Mouse (Mus musculus) myocyte (in vitro differentiated cells): ENCODE results near the gene Arfip1. TPM values are rescaled to one million over a fixed set of nuclear protein-coding genes. Genes with fewer than 3 reads are reported as not detected.

Experiments
- H3K27me3 ChIP-seq: one replicate; pipeline ENCODE4 v1.6.1; 2011; ENCODE audit not compliant: control insufficient read depth, insufficient read depth, insufficient read length
- H3K36me3 ChIP-seq: one replicate; pipeline ENCODE4 v1.6.1; 2011; ENCODE audit not compliant: control insufficient read depth, insufficient read depth
- H3K4me2 ChIP-seq: one replicate; pipeline ENCODE4 v1.6.1; 2011; ENCODE audit warnings: low read depth, control low read depth
- H3K4me3 ChIP-seq: one replicate; pipeline ENCODE4 v1.5.1; 2011; ENCODE audit warnings: mild to moderate bottlenecking, control low read depth, moderate library complexity
- H3K79me2 ChIP-seq: one replicate; pipeline ENCODE4 v1.6.1; 2011; ENCODE audit not compliant: control insufficient read depth, insufficient read depth
- H3ac ChIP-seq: one replicate; pipeline ENCODE4 v1.6.1; 2011; ENCODE audit not compliant: control insufficient read depth, insufficient read length
- CEBPB ChIP-seq: IDR thresholded peaks from 2 replicates; pipeline ENCODE4 v1.6.1; 2011; ENCODE audit warnings: mild to moderate bottlenecking, moderate library complexity; ENCODE audit not compliant: poor library complexity, insufficient read depth, severe bottlenecking
- E2F4 ChIP-seq: IDR thresholded peaks from one replicate; pipeline ENCODE4 v1.6.1; 2011; ENCODE audit warnings: mild to moderate bottlenecking, control low read depth, moderate library complexity; ENCODE audit not compliant: insufficient read depth
- MAX ChIP-seq: IDR thresholded peaks from one replicate; pipeline ENCODE4 v1.6.1; 2011; ENCODE audit warnings: low read depth, mild to moderate bottlenecking, control low read depth
- MYOD1 ChIP-seq, 3 experiments: IDR thresholded peaks; one replicate each; pipeline ENCODE4 v1.6.1; 2011; ENCODE audit warnings: control low read depth in 2 of 3, low read depth in 2 of 3, mild to moderate bottlenecking in 2 of 3, moderate library complexity in 1 of 3; ENCODE audit not compliant: insufficient read length in 2 of 3, control insufficient read depth in 1 of 3
- MYOG ChIP-seq, 3 experiments: IDR thresholded peaks; one replicate each; pipeline ENCODE4 v1.6.1; 2011; ENCODE audit warnings: control low read depth in 2 of 3, low read depth in 2 of 3, mild to moderate bottlenecking in 2 of 3; ENCODE audit not compliant: insufficient read length in 2 of 3, control insufficient read depth in 1 of 3, insufficient read depth in 1 of 3
- POLR2A ChIP-seq: IDR thresholded peaks from one replicate; pipeline ENCODE4 v1.6.1; 2011; ENCODE audit warnings: low read depth, mild to moderate bottlenecking, control low read depth, moderate library complexity; ENCODE audit not compliant: insufficient read length
- POLR2AphosphoS2 ChIP-seq: IDR thresholded peaks from one replicate; pipeline ENCODE4 v1.6.1; 2011; ENCODE audit warnings: low read depth, control low read depth; ENCODE audit not compliant: insufficient read length
- REST ChIP-seq: IDR thresholded peaks from one replicate; pipeline ENCODE4 v1.6.1; 2011; ENCODE audit warnings: mild to moderate bottlenecking, control low read depth, moderate library complexity; ENCODE audit not compliant: insufficient read depth, insufficient read length
- SRF ChIP-seq: IDR thresholded peaks from one replicate; pipeline ENCODE4 v1.6.1; 2011; ENCODE audit warnings: low read depth; ENCODE audit not compliant: control insufficient read depth, insufficient read length
- TCF12 ChIP-seq: IDR thresholded peaks from one replicate; pipeline ENCODE4 v1.6.1; 2011; ENCODE audit warnings: mild to moderate bottlenecking, control low read depth; ENCODE audit not compliant: poor library complexity, insufficient read depth, severe bottlenecking
- TCF3 ChIP-seq: IDR thresholded peaks from one replicate; pipeline ENCODE4 v1.6.1; 2011; ENCODE audit warnings: low read depth, control low read depth; ENCODE audit not compliant: insufficient read length
- USF1 ChIP-seq: IDR thresholded peaks from one replicate; pipeline ENCODE4 v1.6.1; 2011; ENCODE audit warnings: low read depth, mild to moderate bottlenecking, control low read depth, moderate library complexity
- polyA plus RNA-seq: library from polyadenylated mRNA; unstranded; fragments of >200 nt; fragmentation: generic; extraction: Trizol; gene quantifications from one replicate; pipeline ENCODE4 v1.2.1, GENCODE M21; 2012; ENCODE audit warnings: missing spikeins

Arfip1 gene
- polyA plus RNA-seq, 1 experiment: 28.2 TPM

DNA sequence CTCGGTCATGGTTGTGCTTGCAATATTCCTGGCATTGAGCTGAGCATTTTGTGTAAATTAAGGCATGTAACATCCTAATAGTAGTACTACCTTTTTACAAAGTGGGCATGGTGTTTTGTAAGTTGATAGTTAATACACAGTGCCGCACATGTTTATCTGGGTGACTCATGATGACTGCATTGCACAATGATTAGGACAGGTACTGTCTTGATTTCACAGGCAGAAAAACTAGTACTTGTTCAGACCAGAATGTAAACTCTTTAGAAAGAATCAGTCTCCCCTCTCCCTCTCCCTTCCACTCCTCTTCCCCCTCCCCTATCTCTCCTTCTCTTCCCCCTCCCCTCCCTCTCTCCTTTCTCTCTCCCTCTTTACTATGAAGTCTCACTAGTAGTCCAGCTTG, 20.3 kb upstream of the Arfip1 start:
- H3K4me2 ChIP-seq: no peak overlapping the region
- no peaks in the 10 kb centered on the region for H3K27me3 ChIP-seq
- no peak overlapping the region for H3K4me3 ChIP-seq
- TF ChIP-seq MYOD1 (IDR thresholded peaks at IDR 0.05; ENCODE audit: control insufficient read depth in 1 of 3, insufficient read length in 2 of 3, low read depth in 2 of 3) (no peak), USF1 (no peak), POLR2AphosphoS2 (no peak), TCF3 (no peak), REST (no peak), CEBPB (no peak), MAX (no peak), MYOG (IDR thresholded peaks at IDR 0.05; ENCODE audit: control insufficient read depth in 1 of 3, insufficient read depth in 1 of 3, insufficient read length in 2 of 3, low read depth in 2 of 3) (no peak), SRF (no peak), E2F4 (no peak), POLR2A (no peak)
- H3K79me2 ChIP-seq: no peaks in the 10 kb centered on the region
- H3ac ChIP-seq: no peak overlapping the region
- H3K36me3 ChIP-seq: no peaks in the 10 kb centered on the region

DNA sequence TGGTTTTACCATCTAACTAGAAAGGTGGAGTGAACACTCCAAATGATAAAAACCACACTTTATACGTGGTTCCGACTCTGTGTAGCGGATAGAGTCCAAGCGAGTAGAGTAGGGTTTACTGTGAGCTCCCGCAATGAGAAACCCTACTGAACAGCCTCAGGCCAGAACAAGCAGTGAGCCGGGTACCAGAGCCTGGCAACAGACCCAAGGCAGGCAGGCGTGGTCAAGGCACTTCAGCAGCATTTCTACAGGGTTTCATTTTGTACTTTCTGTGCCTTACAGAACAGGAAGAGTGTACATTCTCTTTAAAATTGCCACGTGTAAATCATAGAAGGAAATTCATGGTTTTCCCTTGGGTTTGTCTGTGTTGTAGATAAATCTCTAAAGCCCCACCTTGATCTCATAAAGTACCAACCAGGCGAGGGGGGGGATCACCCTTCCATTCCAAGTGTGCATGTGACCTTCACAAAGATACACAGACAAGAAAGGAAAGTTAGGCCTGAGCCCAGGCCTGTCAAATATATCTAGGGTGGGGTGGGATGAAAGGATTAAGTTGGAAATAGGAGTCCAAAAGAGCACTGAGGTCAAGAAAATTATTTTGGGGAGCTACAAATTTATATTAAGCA, 19.6 kb upstream of the Arfip1 start:
- H3K27me3 ChIP-seq: no peaks in the 10 kb centered on the region
- no peaks in the 10 kb centered on the region for H3K79me2 ChIP-seq
- no peak overlapping the region for H3K4me2 ChIP-seq
- TF ChIP-seq POLR2AphosphoS2 (no peak), REST (no peak), MYOG (IDR thresholded peaks at IDR 0.05; ENCODE audit: control insufficient read depth in 1 of 3, insufficient read depth in 1 of 3, insufficient read length in 2 of 3, low read depth in 2 of 3) (no peak), USF1 (peak; percentile 38), E2F4 (no peak)
- H3K4me3 ChIP-seq: no peak overlapping the region
- no peak overlapping the region for H3ac ChIP-seq
- H3K36me3 ChIP-seq: no peaks in the 10 kb centered on the region

DNA sequence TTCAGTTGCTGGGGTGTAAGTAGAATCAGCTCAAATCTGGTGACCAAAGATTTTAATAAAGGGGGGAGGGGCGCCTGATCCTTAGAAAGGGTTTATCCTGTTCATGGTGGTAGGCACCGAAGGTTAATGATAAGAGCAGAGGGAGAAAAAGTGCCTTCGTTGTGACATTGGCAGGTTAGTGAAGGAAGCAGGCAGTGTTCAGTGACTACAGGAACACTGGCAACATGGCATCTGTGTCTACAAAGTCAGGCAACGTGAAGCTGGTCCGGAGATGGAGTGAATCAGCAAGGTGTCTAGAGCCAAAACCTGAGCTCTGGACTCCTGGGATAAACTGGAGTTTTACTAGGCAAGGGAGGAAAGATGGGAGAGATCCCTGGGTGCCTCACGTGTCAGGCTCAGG, 16.3 kb upstream of the Arfip1 start:
- Histone ChIP-seq H3K4me3 (no peak overlapping the region), H3K27me3 (no peaks in the 10 kb centered on the region), H3ac (no peak overlapping the region), H3K4me2 (no peak overlapping the region), H3K36me3 (no peaks in the 10 kb centered on the region), H3K79me2 (no peaks in the 10 kb centered on the region)
- TF ChIP-seq USF1 (no peak), TCF3 (no peak), SRF (no peak), MYOD1 (IDR thresholded peaks at IDR 0.05; ENCODE audit: control insufficient read depth in 1 of 3, insufficient read length in 2 of 3, low read depth in 2 of 3) (no peak), REST (no peak), MAX (no peak), CEBPB (no peak), E2F4 (no peak), POLR2AphosphoS2 (no peak), POLR2A (no peak), TCF12 (no peak), MYOG (IDR thresholded peaks at IDR 0.05; ENCODE audit: control insufficient read depth in 1 of 3, insufficient read depth in 1 of 3, insufficient read length in 2 of 3, low read depth in 2 of 3) (no peak)

- no peaks in the 10 kb centered on the region for H3K79me2 ChIP-seq
Observed at GRCm38 (mm10) chr3:84597996-84598734, 15.7 kb upstream of the Arfip1 start.

DNA sequence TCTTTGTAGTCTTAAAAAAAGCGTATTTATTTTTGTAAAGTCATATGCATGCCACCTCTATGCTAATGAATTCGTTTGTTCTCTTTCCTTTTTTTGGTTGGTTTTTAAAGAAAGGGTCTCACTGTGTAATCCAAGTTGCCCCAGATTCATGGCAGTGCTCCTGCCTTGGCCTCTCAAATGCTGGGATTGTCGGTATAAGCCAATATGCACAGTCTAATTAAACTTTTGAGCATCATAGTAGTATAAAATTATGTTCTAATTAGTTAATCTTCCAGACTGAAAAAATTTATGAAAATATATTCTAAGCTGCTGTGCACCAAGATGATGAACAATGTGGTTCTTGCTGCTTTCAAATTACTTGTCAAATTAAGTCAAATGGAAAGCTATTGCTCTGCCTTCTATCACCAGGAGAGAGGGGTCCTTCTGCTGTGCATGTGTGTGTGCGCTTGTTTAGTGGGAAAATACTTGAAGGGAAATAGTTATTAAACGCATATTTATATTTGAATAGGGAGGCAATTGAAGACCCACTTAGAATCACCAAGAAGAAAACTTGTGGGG, 13.3 kb upstream of the Arfip1 start:
- H3K79me2 ChIP-seq: no peaks in the 10 kb centered on the region
- H3K4me2 ChIP-seq: peak overlapping the region; percentile 85
- TF ChIP-seq SRF (no peak), TCF3 (no peak), CEBPB (no peak), POLR2AphosphoS2 (no peak), E2F4 (no peak), REST (no peak), MYOG (IDR thresholded peaks at IDR 0.05; ENCODE audit: control insufficient read depth in 1 of 3, insufficient read depth in 1 of 3, insufficient read length in 2 of 3, low read depth in 2 of 3) (no peak), MAX (no peak), POLR2A (no peak), USF1 (no peak), TCF12 (no peak), MYOD1 (IDR thresholded peaks at IDR 0.05; ENCODE audit: control insufficient read depth in 1 of 3, insufficient read length in 2 of 3, low read depth in 2 of 3) (no peak)
- H3K4me3 ChIP-seq: peak overlapping the region; percentile 11
- no peak overlapping the region for H3ac ChIP-seq
- H3K36me3 ChIP-seq: no peaks in the 10 kb centered on the region
- H3K27me3 ChIP-seq: no peaks in the 10 kb centered on the region

More at GRCm38 (mm10) chr3:84597996-84598734, 15.7 kb upstream of the Arfip1 start:
- H3K27me3 ChIP-seq: no peaks in the 10 kb centered on the region
- H3K36me3 ChIP-seq: no peaks in the 10 kb centered on the region
- H3K4me2 ChIP-seq: no peak overlapping the region
- TF ChIP-seq MYOD1 (IDR thresholded peaks at IDR 0.05; ENCODE audit: control insufficient read depth in 1 of 3, insufficient read length in 2 of 3, low read depth in 2 of 3): no peak
- H3K4me3 ChIP-seq: no peak overlapping the region
- H3ac ChIP-seq: no peak overlapping the region
